Mouse (Mus musculus) thymus, adult 2 months (tissue): ENCODE results near the gene Loxl1.

ENCODE experiments used
- CTCF ChIP-seq: fragments of 200-500 bp; IDR thresholded peaks from 2 replicates; pipeline ENCODE4 v1.5.1; 2012; ENCODE audit warnings: mild to moderate bottlenecking, control low read depth, low read length, moderate library complexity, borderline replicate concordance; ENCODE audit not compliant: control insufficient read depth, poor library complexity, insufficient read depth; ENCODE audit errors: extremely low read depth
- POLR2A ChIP-seq: fragments of 200-500 bp; IDR thresholded peaks from 2 replicates; pipeline ENCODE4 v1.6.1; 2012; ENCODE audit warnings: mild to moderate bottlenecking, low read length, control low read depth, moderate library complexity; ENCODE audit not compliant: control insufficient read depth, poor library complexity, insufficient read depth; ENCODE audit errors: extremely low read depth

- TF ChIP-seq CTCF (no peak), POLR2A (no peak)
Observed at GRCm38 (mm10) chr9:58341795-58342194, 28.8 kb upstream of the Loxl1 start.
